Mouse (Mus musculus) liver, embryonic 11.5 days (tissue): ENCODE measurements at regions not wholly inside any gene's neighbourhood (a gene's known extent, or its start where the extent isn't known, plus 50 kb on each side); places are given as distances from the start of the nearest gene placed in this dataset.

Experiments used
- ATAC-seq: fragments of 200-750 bp; cut with Nextera tagmentation; replicated peaks from 2 replicates; pipeline ENCODE4 v1.8.0; 2017; ENCODE audit warnings: moderate number of reproducible peaks, mild to moderate bottlenecking, moderate TSS enrichment, moderate library complexity; ENCODE audit not compliant: low FRiP score
- DNase-seq: peaks from one replicate; pipeline ENCODE4 v3.0.0-alpha.2; 2017; ENCODE audit warnings: low spot score
- H3K27ac ChIP-seq: fragments of 300-500 bp; sonication (generic); 2 replicates; pipeline ENCODE4 v1.5.1; 2014; ENCODE audit warnings: mild to moderate bottlenecking, low read depth, low read length, control low read depth
- H3K27me3 ChIP-seq: fragments of 300-500 bp; sonication (generic); replicated peaks from 2 replicates; pipeline ENCODE4 v1.6.1; 2014; ENCODE audit warnings: low read length, mixed read lengths; ENCODE audit not compliant: control insufficient read depth, insufficient read depth
- H3K36me3 ChIP-seq: fragments of 300-500 bp; sonication (generic); 2 replicates; pipeline ENCODE4 v1.6.1; 2014; ENCODE audit warnings: mild to moderate bottlenecking, low read length, moderate library complexity, mixed read lengths; ENCODE audit not compliant: control insufficient read depth, insufficient read depth
- H3K4me1 ChIP-seq: fragments of 300-500 bp; sonication (generic); replicated peaks from 2 replicates; pipeline ENCODE4 v1.6.1; 2014; ENCODE audit warnings: low read length, mixed read lengths; ENCODE audit not compliant: control insufficient read depth, insufficient read depth
- H3K4me2 ChIP-seq: fragments of 300-500 bp; sonication (generic); 2 replicates; pipeline ENCODE4 v1.6.1; 2014; ENCODE audit warnings: mild to moderate bottlenecking, control low read depth, moderate library complexity
- H3K4me3 ChIP-seq: fragments of 300-500 bp; sonication (generic); 2 replicates; pipeline ENCODE4 v1.5.1; 2014; ENCODE audit warnings: low read depth, low read length, control low read depth
- H3K9ac ChIP-seq: fragments of 300-500 bp; sonication (generic); 2 replicates; pipeline ENCODE4 v1.6.1; 2014; ENCODE audit warnings: low read depth, low read length, control low read depth
- H3K9me3 ChIP-seq: fragments of 300-500 bp; sonication (generic); 2 replicates; pipeline ENCODE4 v1.6.1; 2016; ENCODE audit warnings: low read length, inconsistent platforms, mixed read lengths; ENCODE audit not compliant: control insufficient read depth
- WGBS: fragments of 180-500 bp; shearing (Covaris S2); extraction: QIAGEN DNeasy Blood & Tissue Kit; methylation state at CpG from one replicate; pipeline ENCODE4 v1.1.7; 2014; 5-methylcytosine and 5-hydroxymethylcytosine counted together

DNA sequence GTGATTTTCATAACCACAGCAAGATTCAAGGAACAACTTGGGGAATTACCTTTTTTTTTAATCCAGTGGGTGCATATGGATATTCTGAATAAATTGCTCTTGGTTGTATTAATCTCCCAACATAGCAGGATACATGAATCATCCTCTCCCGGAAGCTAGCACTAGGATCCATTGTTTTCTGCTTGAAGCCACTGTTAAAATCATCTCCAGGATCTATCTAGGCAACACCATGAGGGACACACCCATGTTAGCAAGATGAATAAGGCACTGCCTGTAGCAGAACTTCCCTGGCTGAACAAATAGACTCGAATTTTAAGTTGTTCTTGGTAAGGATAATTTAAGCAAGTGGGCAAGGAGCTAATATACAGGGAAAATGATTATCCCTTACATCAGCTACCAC is 427.8 kb downstream of the Cbln4 start:
- no peaks in the 10 kb centered on the region for H3K36me3 ChIP-seq
- no peak overlapping the region for H3K9ac ChIP-seq
- no peaks in the 10 kb centered on the region for H3K27me3 ChIP-seq
- no peaks in the 10 kb centered on the region for H3K9me3 ChIP-seq
- no peak overlapping the region for H3K4me3 ChIP-seq
- DNase-seq (no peak), ATAC-seq (no peak)
- no peaks in the 10 kb centered on the region for H3K4me1 ChIP-seq
- no peak overlapping the region for H3K4me2 ChIP-seq
- WGBS = 55% methylated on average over 2 of the region's 2 CpGs
- H3K27ac ChIP-seq = no peak overlapping the region

DNA sequence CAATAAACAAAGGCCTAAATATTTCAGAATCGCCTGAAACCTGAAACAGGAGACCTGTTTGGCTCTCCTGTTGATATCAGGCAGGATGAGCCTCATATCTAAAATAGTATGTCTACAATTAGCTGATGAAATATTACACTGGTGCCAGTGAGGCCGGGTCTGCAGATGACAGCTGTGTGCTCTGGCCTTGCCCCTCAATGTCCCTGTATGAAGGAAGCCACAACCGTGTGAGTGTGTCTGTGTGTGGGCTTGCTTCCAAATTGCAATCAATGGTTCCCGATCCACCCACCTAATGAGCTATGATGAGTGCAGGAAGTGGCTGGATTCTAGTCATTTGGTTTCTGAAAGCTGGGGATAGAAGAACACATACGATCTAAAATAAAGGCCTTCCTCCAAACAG is 438.2 kb downstream of the Cbln4 start:
- H3K4me1 ChIP-seq = no peaks in the 10 kb centered on the region
- H3K9me3 ChIP-seq = no peaks in the 10 kb centered on the region
- no peak overlapping the region for H3K9ac ChIP-seq
- H3K4me3 ChIP-seq = no peak overlapping the region
- no peaks in the 10 kb centered on the region for H3K36me3 ChIP-seq
- no peak for DNase-seq
- WGBS = 74% methylated on average over 5 of the region's 5 CpGs
- H3K4me2 ChIP-seq = no peak overlapping the region
- no peaks in the 10 kb centered on the region for H3K27me3 ChIP-seq
- ATAC-seq = no peak
- no peak overlapping the region for H3K27ac ChIP-seq

DNA sequence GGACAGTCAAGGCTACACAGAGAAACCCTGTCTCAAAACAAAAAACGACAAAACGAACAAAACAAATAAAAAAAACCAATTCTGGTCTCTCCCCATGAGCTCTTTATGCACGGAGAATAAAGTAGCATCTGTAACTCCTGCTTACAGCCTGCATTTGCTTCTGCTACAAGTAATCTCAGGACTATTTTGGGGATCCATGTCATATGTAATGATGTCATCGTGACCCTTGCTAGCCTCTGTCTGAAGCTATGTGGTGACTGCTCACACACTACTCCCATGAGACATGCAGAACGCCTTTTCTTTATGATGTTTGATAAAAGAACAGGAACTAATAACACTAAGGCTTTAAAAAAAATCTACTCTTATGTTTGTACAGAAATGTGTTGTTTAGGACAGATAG is 448.0 kb downstream of the Cbln4 start:
- no peak overlapping the region for H3K9ac ChIP-seq
- no peaks in the 10 kb centered on the region for H3K9me3 ChIP-seq
- H3K27ac ChIP-seq = no peak overlapping the region
- ATAC-seq (no peak), DNase-seq (no peak)
- no peak overlapping the region for H3K4me3 ChIP-seq
- 75% methylated on average over 5 of the region's 5 CpGs for WGBS
- H3K27me3 ChIP-seq = no peaks in the 10 kb centered on the region
- no peak overlapping the region for H3K4me2 ChIP-seq
- no peaks in the 10 kb centered on the region for H3K36me3 ChIP-seq
- H3K4me1 ChIP-seq = no peaks in the 10 kb centered on the region

DNA sequence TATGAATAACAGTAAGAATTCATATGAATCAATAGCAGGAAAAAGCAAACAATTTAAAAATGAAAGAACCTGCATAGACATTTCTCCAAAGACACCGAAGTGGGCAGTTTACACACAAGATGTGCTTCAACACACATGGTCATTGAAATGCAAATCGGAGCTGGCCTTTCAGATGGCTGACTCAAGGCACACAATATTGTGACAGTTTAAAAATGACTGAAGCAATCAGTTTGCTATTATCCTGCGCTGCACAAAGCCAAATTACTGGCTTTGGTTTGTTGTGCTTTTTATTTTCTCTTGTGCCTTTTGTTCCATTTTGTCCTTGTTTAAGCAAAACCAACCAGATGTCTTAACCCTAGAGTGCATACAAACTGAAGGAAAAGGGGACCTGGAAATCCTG is 449.4 kb downstream of the Cbln4 start:
- no peaks in the 10 kb centered on the region for H3K36me3 ChIP-seq
- no peak for ATAC-seq
- WGBS = 90% methylated on average over 3 of the region's 3 CpGs
- H3K9ac ChIP-seq = no peak overlapping the region
- no peaks in the 10 kb centered on the region for H3K4me1 ChIP-seq
- no peaks in the 10 kb centered on the region for H3K27me3 ChIP-seq
- no peak overlapping the region for H3K4me2 ChIP-seq
- no peak for DNase-seq
- H3K4me3 ChIP-seq = no peak overlapping the region
- no peak overlapping the region for H3K27ac ChIP-seq
- no peaks in the 10 kb centered on the region for H3K9me3 ChIP-seq

DNA sequence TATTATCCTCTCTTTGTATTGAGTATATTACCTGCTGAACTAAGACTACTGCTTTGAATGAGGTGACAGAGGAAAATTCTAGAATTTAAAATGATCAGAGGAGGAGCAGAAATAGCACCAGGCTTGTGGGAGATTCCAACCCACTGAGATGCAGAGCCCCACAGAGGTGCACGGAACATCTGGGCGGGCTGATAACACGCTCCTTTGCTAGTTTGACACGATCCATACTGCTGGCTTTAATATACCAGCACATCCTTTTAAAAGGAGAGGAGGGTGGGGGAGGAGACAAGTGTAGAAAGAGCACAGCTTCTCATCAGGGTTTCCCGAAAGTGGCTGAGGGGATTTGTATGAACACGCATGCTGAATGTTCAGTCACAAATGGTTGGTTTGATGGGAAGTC is 451.0 kb downstream of the Cbln4 start:
- 79% methylated on average over 6 of the region's 6 CpGs for WGBS
- Histone ChIP-seq H3K36me3 (no peaks in the 10 kb centered on the region), H3K4me3 (no peak overlapping the region), H3K4me1 (no peaks in the 10 kb centered on the region), H3K27me3 (no peaks in the 10 kb centered on the region), H3K9me3 (no peaks in the 10 kb centered on the region), H3K27ac (no peak overlapping the region), H3K4me2 (no peak overlapping the region), H3K9ac (no peak overlapping the region)
- DNase-seq = no peak
- ATAC-seq = no peak

DNA sequence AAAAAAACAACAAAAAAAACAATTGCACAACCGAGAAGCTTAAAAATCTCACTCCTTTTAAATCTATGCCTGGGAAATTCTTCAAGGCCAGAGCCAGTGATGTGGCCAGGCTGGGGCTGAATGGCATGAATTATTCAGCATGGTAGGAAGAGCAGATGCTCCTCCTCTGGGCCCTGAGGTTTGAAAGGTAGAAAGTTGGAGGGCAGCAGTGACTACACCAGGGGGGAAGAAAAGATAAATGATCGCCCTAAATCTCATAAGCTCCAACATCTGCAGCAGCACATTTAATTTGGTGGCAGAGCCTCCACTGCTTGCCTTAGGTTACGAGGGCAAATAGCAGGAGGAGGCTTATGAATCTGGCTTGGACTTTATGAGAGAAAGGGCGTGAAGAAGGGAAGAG is 455.1 kb downstream of the Cbln4 start:
- H3K9me3 ChIP-seq = no peaks in the 10 kb centered on the region
- H3K4me1 ChIP-seq = no peaks in the 10 kb centered on the region
- ATAC-seq = no peak
- H3K36me3 ChIP-seq = no peaks in the 10 kb centered on the region
- H3K9ac ChIP-seq = no peak overlapping the region
- H3K4me3 ChIP-seq = no peak overlapping the region
- H3K27ac ChIP-seq = no peak overlapping the region
- no peaks in the 10 kb centered on the region for H3K27me3 ChIP-seq
- no peak overlapping the region for H3K4me2 ChIP-seq
- DNase-seq = no peak
- WGBS = 53% methylated on average over 4 of the region's 4 CpGs

DNA sequence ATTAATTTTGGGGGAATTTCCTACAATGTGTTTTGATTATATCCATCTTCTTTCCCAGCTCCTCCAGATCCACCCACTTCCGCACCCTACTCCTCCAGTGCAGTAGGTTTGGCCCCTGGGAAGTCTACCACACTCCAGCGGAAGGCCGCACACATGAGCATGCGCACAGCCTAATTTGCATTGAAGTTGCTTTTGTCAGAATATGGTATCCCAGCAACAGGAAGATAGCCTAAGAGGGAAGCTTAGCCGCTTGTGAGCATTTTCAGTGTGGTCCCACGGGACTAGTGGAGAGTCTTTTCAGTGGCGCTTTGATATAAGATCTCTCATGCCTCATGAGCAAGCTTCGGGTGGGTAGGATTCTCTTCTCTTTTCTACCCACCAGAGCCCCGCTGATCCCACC is 455.6 kb downstream of the Cbln4 start:
- Histone ChIP-seq H3K4me3 (no peak overlapping the region), H3K27ac (no peak overlapping the region), H3K9me3 (no peaks in the 10 kb centered on the region), H3K4me2 (no peak overlapping the region), H3K36me3 (no peaks in the 10 kb centered on the region), H3K4me1 (no peaks in the 10 kb centered on the region), H3K27me3 (no peaks in the 10 kb centered on the region), H3K9ac (no peak overlapping the region)
- DNase-seq = no peak
- WGBS = 86% methylated on average over 9 of the region's 9 CpGs
- no peak for ATAC-seq

DNA sequence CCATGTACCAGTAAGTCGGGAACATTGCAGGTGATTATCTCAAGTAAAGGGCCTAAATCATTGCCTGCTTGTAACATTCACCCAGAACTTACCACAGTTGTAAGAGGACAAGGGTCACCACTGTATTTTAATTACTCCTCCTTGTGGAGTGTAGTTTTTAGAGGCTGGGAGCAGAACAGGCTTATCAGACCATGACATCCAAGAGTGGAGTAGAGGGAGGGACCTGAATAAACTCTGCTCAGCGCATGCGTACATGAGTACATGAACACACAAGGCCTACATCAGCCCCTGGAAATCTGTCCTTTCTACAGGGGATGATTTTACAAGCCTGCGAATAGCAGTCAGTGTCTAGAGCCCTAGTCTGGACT is 456.4 kb downstream of the Cbln4 start:
- ATAC-seq = no peak
- Histone ChIP-seq H3K9me3 (no peaks in the 10 kb centered on the region), H3K4me1 (no peaks in the 10 kb centered on the region), H3K4me3 (no peak overlapping the region), H3K27me3 (no peaks in the 10 kb centered on the region), H3K4me2 (no peak overlapping the region), H3K36me3 (no peaks in the 10 kb centered on the region), H3K9ac (no peak overlapping the region), H3K27ac (no peak overlapping the region)
- WGBS = 88% methylated on average over 4 of the region's 4 CpGs
- no peak for DNase-seq

DNA sequence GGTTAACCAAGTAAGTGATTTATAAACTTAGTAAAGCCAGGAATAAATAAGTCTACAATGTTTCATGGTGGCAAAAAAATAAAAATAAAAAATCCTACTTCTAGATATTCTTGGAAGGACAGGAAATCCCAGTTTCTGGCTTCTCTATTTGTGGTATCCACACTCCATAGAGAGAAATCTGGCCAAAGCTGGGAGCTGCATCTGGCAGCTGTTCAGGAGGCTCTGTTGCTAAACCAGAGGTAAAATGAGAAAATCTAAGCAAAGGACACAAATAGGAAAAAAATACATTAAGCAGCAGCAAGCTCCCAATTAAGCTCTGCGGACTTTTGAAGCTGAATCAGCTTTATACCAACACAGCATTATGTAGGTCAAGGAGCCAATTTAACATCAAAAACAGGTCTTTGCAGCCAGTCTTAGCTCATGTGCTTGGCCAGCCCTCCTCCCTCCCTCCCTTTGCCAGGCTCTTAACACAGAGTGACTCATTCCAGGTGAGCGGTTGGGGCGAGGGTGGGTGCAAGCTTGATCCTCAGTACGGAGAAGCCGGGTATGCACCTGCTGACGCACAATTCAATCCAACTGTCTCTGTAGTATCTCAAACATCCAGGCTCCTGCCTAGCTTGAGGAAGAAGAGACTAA is 456.9 kb downstream of the Cbln4 start:
- Histone ChIP-seq H3K4me2 (no peak overlapping the region), H3K4me3 (no peak overlapping the region), H3K27me3 (no peaks in the 10 kb centered on the region), H3K36me3 (no peaks in the 10 kb centered on the region), H3K4me1 (no peaks in the 10 kb centered on the region), H3K27ac (no peak overlapping the region), H3K9ac (no peak overlapping the region), H3K9me3 (no peaks in the 10 kb centered on the region)
- 86% methylated on average over 6 of the region's 6 CpGs for WGBS
- DNase-seq = no peak
- no peak for ATAC-seq
